Mouse (Mus musculus) E14TG2a.4 (cell line): ENCODE measurements at regions not wholly inside any gene's neighbourhood (a gene's known extent, or its start where the extent isn't known, plus 50 kb on each side); places are given as distances from the start of the nearest gene placed in this dataset.

Experiments used
- H3K27me3 ChIP-seq: 2 replicates; pipeline ENCODE4 v1.6.1; 2014; ENCODE audit warnings: low read length, control low read depth; ENCODE audit not compliant: insufficient read depth
- H3K36me3 ChIP-seq: 2 replicates; pipeline ENCODE4 v1.6.1; 2014; ENCODE audit warnings: low read length, control low read depth; ENCODE audit not compliant: insufficient read depth
- H3K4me1 ChIP-seq: replicated peaks from 2 replicates; pipeline ENCODE4 v1.6.1; 2014; ENCODE audit warnings: low read depth, low read length, control low read depth
- H3K4me3 ChIP-seq: replicated peaks from 2 replicates; pipeline ENCODE4 v1.5.1; 2014; ENCODE audit warnings: mild to moderate bottlenecking, low read length
- H3K9me3 ChIP-seq: 2 replicates; pipeline ENCODE4 v1.6.1; 2014; ENCODE audit warnings: low read length, control low read depth
- CTCF ChIP-seq: conservative IDR thresholded peaks from 2 replicates; pipeline ENCODE4 v1.5.1; 2014; ENCODE audit warnings: low read length
- NANOG ChIP-seq: IDR thresholded peaks from 2 replicates; pipeline ENCODE4 v1.6.1; 2014; ENCODE audit warnings: borderline replicate concordance, low read length, mixed read lengths
- POU5F1 ChIP-seq: IDR thresholded peaks from 2 replicates; pipeline ENCODE4 v1.6.1; 2014; ENCODE audit warnings: low read length, borderline replicate concordance

- TF ChIP-seq NANOG (no peak), CTCF (no peak), POU5F1 (no peak)
- H3K27me3 ChIP-seq, result no peaks in the 10 kb centered on the region
- H3K4me3 ChIP-seq, result no peak overlapping the region
- no peaks in the 10 kb centered on the region for H3K9me3 ChIP-seq
- no peaks in the 10 kb centered on the region for H3K4me1 ChIP-seq
- no peaks in the 10 kb centered on the region for H3K36me3 ChIP-seq
Observed at GRCm38 (mm10) chr10:39316533-39316932, 52.1 kb upstream of the Fyn start.

- Histone ChIP-seq H3K36me3 (no peaks in the 10 kb centered on the region), H3K4me3 (no peak overlapping the region), H3K27me3 (no peaks in the 10 kb centered on the region), H3K4me1 (no peaks in the 10 kb centered on the region), H3K9me3 (no peaks in the 10 kb centered on the region)
- TF ChIP-seq NANOG, result no peak
- no peak for TF ChIP-seq CTCF
- TF ChIP-seq POU5F1, result no peak
Observed at GRCm38 (mm10) chr10:39315434-39316174, 53.1 kb upstream of the Fyn start.

GRCm38 (mm10) chr10:39311501-39311900, 57.2 kb upstream of the Fyn start:
- no peaks in the 10 kb centered on the region for H3K27me3 ChIP-seq
- no peaks in the 10 kb centered on the region for H3K36me3 ChIP-seq
- H3K9me3 ChIP-seq, result no peaks in the 10 kb centered on the region
- TF ChIP-seq CTCF (no peak), NANOG (no peak), POU5F1 (no peak)
- H3K4me1 ChIP-seq, result no peaks in the 10 kb centered on the region
- H3K4me3 ChIP-seq, result no peak overlapping the region

GRCm38 (mm10) chr10:39308535-39308934, 60.1 kb upstream of the Fyn start:
- Histone ChIP-seq H3K27me3 (no peaks in the 10 kb centered on the region), H3K4me3 (no peak overlapping the region), H3K9me3 (no peaks in the 10 kb centered on the region), H3K36me3 (no peaks in the 10 kb centered on the region), H3K4me1 (no peaks in the 10 kb centered on the region)
- TF ChIP-seq NANOG, result no peak
- TF ChIP-seq POU5F1, result no peak
- no peak for TF ChIP-seq CTCF

GRCm38 (mm10) chr10:39292703-39293496, 75.8 kb upstream of the Fyn start:
- H3K9me3 ChIP-seq, result peaks cover 28% of the 10 kb centered on the region
- H3K36me3 ChIP-seq, result no peaks in the 10 kb centered on the region
- no peak overlapping the region for H3K4me3 ChIP-seq
- TF ChIP-seq CTCF, result no peak
- TF ChIP-seq POU5F1, result no peak
- no peak for TF ChIP-seq NANOG
- H3K27me3 ChIP-seq, result no peaks in the 10 kb centered on the region
- H3K4me1 ChIP-seq, result no peaks in the 10 kb centered on the region

- no peak overlapping the region for H3K4me3 ChIP-seq
- no peaks in the 10 kb centered on the region for H3K27me3 ChIP-seq
- peaks cover 32% of the 10 kb centered on the region for H3K9me3 ChIP-seq
- no peaks in the 10 kb centered on the region for H3K36me3 ChIP-seq
- TF ChIP-seq NANOG (no peak), POU5F1 (no peak), CTCF (no peak)
- no peaks in the 10 kb centered on the region for H3K4me1 ChIP-seq
Observed at GRCm38 (mm10) chr10:39291747-39292198, 76.9 kb upstream of the Fyn start.

- no peaks in the 10 kb centered on the region for H3K27me3 ChIP-seq
- no peak for TF ChIP-seq NANOG
- no peak for TF ChIP-seq POU5F1
- TF ChIP-seq CTCF, result no peak
- H3K36me3 ChIP-seq, result no peaks in the 10 kb centered on the region
- H3K9me3 ChIP-seq, result peaks cover 29% of the 10 kb centered on the region
- H3K4me1 ChIP-seq, result no peaks in the 10 kb centered on the region
- no peak overlapping the region for H3K4me3 ChIP-seq
Observed at GRCm38 (mm10) chr10:39291134-39291746, 77.4 kb upstream of the Fyn start.

GRCm38 (mm10) chr10:39290245-39290644, 78.4 kb upstream of the Fyn start:
- H3K36me3 ChIP-seq, result no peaks in the 10 kb centered on the region
- peaks cover 19% of the 10 kb centered on the region for H3K9me3 ChIP-seq
- H3K27me3 ChIP-seq, result no peaks in the 10 kb centered on the region
- no peak overlapping the region for H3K4me3 ChIP-seq
- TF ChIP-seq NANOG, result no peak
- H3K4me1 ChIP-seq, result no peaks in the 10 kb centered on the region

- H3K27me3 ChIP-seq, result no peaks in the 10 kb centered on the region
- H3K9me3 ChIP-seq, result peaks cover 8% of the 10 kb centered on the region
- no peaks in the 10 kb centered on the region for H3K4me1 ChIP-seq
- no peak overlapping the region for H3K4me3 ChIP-seq
- no peak for TF ChIP-seq POU5F1
- no peak for TF ChIP-seq NANOG
- no peak for TF ChIP-seq CTCF
- no peaks in the 10 kb centered on the region for H3K36me3 ChIP-seq
Observed at GRCm38 (mm10) chr10:39280366-39281000, 88.2 kb upstream of the Fyn start.
